10 mouse cellular contexts compared by ENCODE assay signal in genomic region chr7:105752716-105753115, GRCm38 (mm10). TPM values are rescaled to one million over a fixed set of nuclear protein-coding genes. Genes with fewer than 3 reads are reported as not detected.
A peak's percentile ranks its signal among the peaks of the same experiment; 100 is the strongest.
DNase-seq lines count a peak whose midpoint lies in the region; ATAC-seq and TF ChIP-seq lines count a peak whose summit lies in the region.
"Had no signal": no experiment of that assay in that cellular context is flagged by ENCODE, and none has a peak within 500 bp of the region (broad histone marks: within the 10 kb centered on the region; RNA-seq: fewer than 3 reads in every experiment).

No protein-coding gene starts in this region.

- no peak overlapping the region; the same call in 1 of the 2 replicates for H3K9ac ChIP-seq in limb, embryonic 12.5 days (replicated peaks)

- H3K4me3 ChIP-seq in layer of hippocampus, adult 2 months, result no peak overlapping the region
- no peak overlapping the region for H3K4me3 ChIP-seq in limb, embryonic 12.5 days (replicated peaks)

- H3K9me3 ChIP-seq in limb, embryonic 12.5 days, result no peaks in the 10 kb centered on the region
- H3K9me3 ChIP-seq: embryonic facial prominence, embryonic 12.5 days; liver, embryonic 13.5 days had no signal

- ATAC-seq in limb, embryonic 12.5 days (ENCODE audit: insufficient number of reproducible peaks, insufficient read depth, low FRiP score, low TSS enrichment, low read depth), result peak; percentile 2; the same call in 1 of the 2 replicates

- peaks cover 7% of the 10 kb centered on the region for H3K4me1 ChIP-seq in limb, embryonic 12.5 days (replicated peaks)

- peak overlapping the region; percentile 93 for H3K27ac ChIP-seq in layer of hippocampus, adult 2 months
- H3K27ac ChIP-seq in limb, embryonic 12.5 days, result no peak overlapping the region
- H3K27ac ChIP-seq: embryonic facial prominence, embryonic 12.5 days; liver, embryonic 13.5 days had no signal

- peak; percentile 26; the same call in 1 of the 2 replicates for TF ChIP-seq CTCF in layer of hippocampus, adult 2 months (conservative IDR thresholded peaks at IDR 0.05)

- peak; percentile 46 for DNase-seq in cerebellum, adult 11 months
- no peak for DNase-seq in cerebellum, postnatal 4 days (ENCODE audit: low spot score in 2 of 2)
- no peak for DNase-seq in layer of hippocampus, adult 2 months (ENCODE audit: low spot score in 2 of 2)
- no peak for DNase-seq in layer of hippocampus, adult 11-12 months (ENCODE audit: low spot score)
- DNase-seq in cerebellum, adult 9-11 months, result peak; percentile 81
- DNase-seq in right cerebral cortex, postnatal 25 days, result no peak
- no peak for DNase-seq in spleen, adult 18-20 months

- no peak overlapping the region for H3K4me2 ChIP-seq in limb, embryonic 12.5 days

- WGBS in limb, embryonic 12.5 days, result 98% methylated on average over 2 of the region's 2 CpGs

- no peaks in the 10 kb centered on the region for H3K27me3 ChIP-seq in limb, embryonic 12.5 days
- H3K27me3 ChIP-seq: embryonic facial prominence, embryonic 12.5 days; liver, embryonic 13.5 days had no signal

- peaks cover 68% of the 10 kb centered on the region for H3K36me3 ChIP-seq in limb, embryonic 12.5 days

RNA-seq across cellular contexts. Expression of gene Tpp1, which starts 0.7 kb away (rescaled TPM):
- 10 to 100 TPM; 73.2 to 73.4 TPM for total RNA-seq in layer of hippocampus, adult 2 months (2021)
- 33.3 and 38.3 TPM in 2 replicates for polyA plus RNA-seq in limb, embryonic 12.5 days (2016; fragmentation: Nextera tagmentation; extraction: Ambion mirVana)

RNA-seq across cellular contexts. Expression of gene Taf10, which starts 8.6 kb away (rescaled TPM):
- 100 to 1,000 TPM; 112 to 120 TPM for total RNA-seq in layer of hippocampus, adult 2 months (2021)
- 170 and 173 TPM in 2 replicates for polyA plus RNA-seq in limb, embryonic 12.5 days (2016; fragmentation: Nextera tagmentation; extraction: Ambion mirVana)

RNA-seq across cellular contexts. Expression of gene Rrp8, which starts 15.5 kb away (rescaled TPM):
- 10 to 100 TPM in 1 of 2 experiments, 1 to 10 TPM in 1; 8.9 to 14.3 TPM for total RNA-seq in layer of hippocampus, adult 2 months (2021)
- 43.1 and 50.8 TPM in 2 replicates for polyA plus RNA-seq in limb, embryonic 12.5 days (2016; fragmentation: Nextera tagmentation; extraction: Ambion mirVana)

RNA-seq across cellular contexts. Expression of gene Ilk, which starts 16.3 kb away (rescaled TPM):
- 10 to 100 TPM; 79.7 to 83.2 TPM for total RNA-seq in layer of hippocampus, adult 2 months (2021)
- polyA plus RNA-seq in limb, embryonic 12.5 days (2016; fragmentation: Nextera tagmentation; extraction: Ambion mirVana), result 216 and 232 TPM in 2 replicates

RNA-seq across cellular contexts. Expression of gene Dchs1, which starts 34.7 kb away (rescaled TPM):
- total RNA-seq in layer of hippocampus, adult 2 months (2021), result 10 to 100 TPM; 14.1 to 15.1 TPM
- polyA plus RNA-seq in limb, embryonic 12.5 days (2016; fragmentation: Nextera tagmentation; extraction: Ambion mirVana), result 24.8 and 28.2 TPM in 2 replicates

Comparison
In these comparisons a context has a peak if more than half of its experiments do, and no peak if none do; other contexts are left out.
1. DNase-seq: peak in cerebellum, adult 11 months (single experiment) and cerebellum, adult 9-11 months (single experiment); none in cerebellum, postnatal 4 days (0 of 2), layer of hippocampus, adult 2 months (0 of 2), layer of hippocampus, adult 11-12 months (single experiment), right cerebral cortex, postnatal 25 days (single experiment) and spleen, adult 18-20 months (0 of 2).